Mouse (Mus musculus) limb, embryonic 10.5 days (tissue): Measurements from ENCODE around the gene Ift43. TPM values are rescaled to one million over a fixed set of nuclear protein-coding genes. Genes with fewer than 3 reads are reported as not detected.

Experiments
- DNase-seq: peaks from one replicate; pipeline ENCODE4 v3.0.0-alpha.2; 2017; ENCODE audit warnings: low spot score
- H3K27ac ChIP-seq: fragments of 300-500 bp; sonication (generic); 2 replicates; pipeline ENCODE4 v1.5.1; 2016; ENCODE audit warnings: mild to moderate bottlenecking
- H3K27me3 ChIP-seq: fragments of 300-500 bp; sonication (generic); 2 replicates; pipeline ENCODE4 v1.6.1; 2016; ENCODE audit warnings: low read depth, mild to moderate bottlenecking; ENCODE audit not compliant: poor library complexity, severe bottlenecking
- H3K36me3 ChIP-seq: fragments of 300-500 bp; sonication (generic); 2 replicates; pipeline ENCODE4 v1.6.1; 2016; ENCODE audit warnings: mild to moderate bottlenecking, moderate library complexity
- H3K4me1 ChIP-seq: fragments of 300-500 bp; sonication (generic); 2 replicates; pipeline ENCODE4 v1.6.1; 2016
- H3K4me3 ChIP-seq: fragments of 300-500 bp; sonication (generic); 2 replicates; pipeline ENCODE4 v1.5.1; 2016; ENCODE audit warnings: mild to moderate bottlenecking, moderate library complexity
- H3K9me3 ChIP-seq: fragments of 300-500 bp; sonication (generic); replicated peaks from 2 replicates; pipeline ENCODE4 v1.6.1; 2016; ENCODE audit warnings: mild to moderate bottlenecking
- WGBS: fragments of 180-500 bp; shearing (Covaris S2); methylation state at CpG from one replicate; pipeline ENCODE4 v1.1.7; 2016; 5-methylcytosine and 5-hydroxymethylcytosine counted together
- polyA plus RNA-seq: library from polyadenylated mRNA; unstranded; fragments of >200 nt; fragmentation: Nextera tagmentation; extraction: Ambion mirVana; gene quantifications from 2 replicates; pipeline ENCODE4 v1.2.1, GENCODE M21; 2016

Ift43 gene
- polyA plus RNA-seq, 1 experiment from 2014 or later = 71.6 TPM

DNA sequence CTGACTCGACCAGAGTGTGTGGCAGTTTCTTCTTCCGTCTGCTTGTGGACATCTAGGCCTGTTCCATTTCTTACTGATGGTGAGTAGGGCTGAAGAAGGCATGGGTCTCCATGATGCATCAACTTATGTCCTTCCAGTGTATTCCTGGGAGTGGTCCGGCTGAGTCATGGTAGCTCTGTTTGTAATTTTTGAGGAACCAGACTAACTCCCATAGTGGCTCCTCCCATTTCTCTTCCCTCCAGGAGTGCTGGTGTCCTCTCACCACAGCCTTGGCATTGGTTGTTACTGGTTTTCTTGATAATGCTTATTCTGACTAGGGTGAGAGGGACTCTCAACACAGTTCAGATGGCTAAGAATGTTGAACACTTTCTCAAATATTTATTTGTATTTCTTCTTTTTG, 63.9 kb downstream of the Ift43 start:
- WGBS = 89% methylated on average over 3 of the region's 3 CpGs
- H3K4me1 ChIP-seq = peaks cover 7% of the 10 kb centered on the region; the same call in 1 of the 2 replicates

DNA sequence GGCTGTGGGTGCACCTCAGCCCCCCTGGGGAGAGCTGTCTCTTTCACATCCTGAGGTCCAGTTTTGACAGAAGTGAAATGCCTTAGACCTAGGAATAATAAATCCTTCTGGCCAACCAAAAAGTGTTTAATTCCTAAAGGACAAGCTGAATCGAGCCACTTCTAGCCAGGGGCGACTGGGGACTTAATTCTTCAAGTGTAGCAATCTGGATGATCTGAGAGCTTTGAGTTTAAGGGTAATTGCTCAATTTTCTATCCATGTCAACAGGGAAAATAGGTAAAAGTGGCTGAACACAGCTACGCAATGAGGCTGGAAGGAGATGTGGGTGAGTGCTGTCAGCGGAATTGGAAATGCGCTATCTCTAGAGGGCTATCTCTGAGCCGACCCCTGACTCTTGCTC, 65.9 kb downstream of the Ift43 start:
- Histone ChIP-seq H3K4me1 (peaks cover 22% of the 10 kb centered on the region), H3K27ac (no peak overlapping the region), H3K4me3 (no peak overlapping the region), H3K9me3 (no peaks in the 10 kb centered on the region), H3K27me3 (no peaks in the 10 kb centered on the region), H3K36me3 (0 out of 2 replicates have a peak, but pooled peaks cover 7% of the 10 kb centered on the region)
- no peak for DNase-seq
- 87% methylated on average over 6 of the region's 6 CpGs for WGBS

More for the DNA sequence above, 63.9 kb downstream of the Ift43 start:
- H3K4me3 ChIP-seq = no peak overlapping the region
- H3K36me3 ChIP-seq = 0 out of 2 replicates have a peak, but pooled peaks cover 7% of the 10 kb centered on the region
- H3K27ac ChIP-seq = no peak overlapping the region
- H3K27me3 ChIP-seq = no peaks in the 10 kb centered on the region
- no peak for DNase-seq
- H3K9me3 ChIP-seq = no peaks in the 10 kb centered on the region

- Histone ChIP-seq H3K9me3 (no peaks in the 10 kb centered on the region), H3K27me3 (no peaks in the 10 kb centered on the region), H3K4me3 (no peak overlapping the region), H3K36me3 (0 out of 2 replicates have a peak, but pooled peaks cover 7% of the 10 kb centered on the region), H3K27ac (no peak overlapping the region), H3K4me1 (peaks cover 22% of the 10 kb centered on the region)
- no peak for DNase-seq
- WGBS = 88% methylated on average over 6 of the region's 6 CpGs
These were observed 66.7 kb downstream of the Ift43 start for GRCm38 (mm10) chr12:86149087-86149486.

- no peak overlapping the region for H3K27ac ChIP-seq
- H3K4me3 ChIP-seq = no peak overlapping the region
- WGBS = 38% methylated on average over 12 of the region's 12 CpGs
These were observed 69.6 kb downstream of the Ift43 start for GRCm38 (mm10) chr12:86151941-86152340.

GRCm38 (mm10) chr12:86153213-86153957, 71.0 kb downstream of the Ift43 start:
- no peaks in the 10 kb centered on the region for H3K27me3 ChIP-seq
- DNase-seq = no peak
- WGBS = 80% methylated on average over 12 of the region's 12 CpGs
- no peaks in the 10 kb centered on the region for H3K9me3 ChIP-seq
- H3K27ac ChIP-seq = peak overlapping the region; percentile 10; the same call in 1 of the 2 replicates
- H3K36me3 ChIP-seq = no peaks in the 10 kb centered on the region
- H3K4me1 ChIP-seq = peaks cover 41% of the 10 kb centered on the region
- H3K4me3 ChIP-seq = no peak overlapping the region

More at GRCm38 (mm10) chr12:86151941-86152340, 69.6 kb downstream of the Ift43 start:
- Histone ChIP-seq H3K27me3 (no peaks in the 10 kb centered on the region), H3K9me3 (no peaks in the 10 kb centered on the region), H3K36me3 (0 out of 2 replicates have a peak, but pooled peaks cover 3% of the 10 kb centered on the region), H3K4me1 (peaks cover 28% of the 10 kb centered on the region)
- no peak for DNase-seq

GRCm38 (mm10) chr12:86155176-86155575, 72.8 kb downstream of the Ift43 start:
- H3K36me3 ChIP-seq = no peaks in the 10 kb centered on the region
- no peaks in the 10 kb centered on the region for H3K9me3 ChIP-seq
- WGBS = 96% methylated on average over 8 of the region's 8 CpGs
- H3K27me3 ChIP-seq = no peaks in the 10 kb centered on the region
- no peak overlapping the region for H3K4me3 ChIP-seq
- H3K27ac ChIP-seq = no peak overlapping the region
- H3K4me1 ChIP-seq = peaks cover 50% of the 10 kb centered on the region
- DNase-seq = no peak

DNA sequence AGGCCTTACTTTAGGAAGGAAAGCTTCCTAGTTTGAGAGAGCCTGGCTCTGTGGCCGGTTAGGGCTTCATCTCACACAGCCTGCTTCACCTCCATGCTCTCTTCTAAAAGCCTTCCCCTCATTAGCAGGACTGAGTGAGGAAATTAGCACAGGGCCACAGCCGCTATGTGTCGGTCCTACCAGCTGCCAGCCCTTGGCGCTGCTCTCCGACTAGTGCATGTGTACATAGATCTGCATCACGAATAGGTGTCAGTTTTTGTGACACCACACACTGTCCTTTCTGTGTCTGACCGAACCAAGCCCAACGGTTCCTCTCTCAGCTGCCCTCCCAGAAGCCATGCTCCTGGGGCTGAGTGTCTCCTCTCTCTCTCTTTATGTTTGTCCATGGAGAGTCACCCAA, 74.8 kb downstream of the Ift43 start:
- Histone ChIP-seq H3K4me3 (no peak overlapping the region), H3K9me3 (no peaks in the 10 kb centered on the region), H3K36me3 (peaks cover 13% of the 10 kb centered on the region), H3K4me1 (peaks cover 43% of the 10 kb centered on the region), H3K27ac (peak overlapping the region; percentile 76), H3K27me3 (no peaks in the 10 kb centered on the region)
- no peak for DNase-seq
- 92% methylated on average over 8 of the region's 8 CpGs for WGBS

DNA sequence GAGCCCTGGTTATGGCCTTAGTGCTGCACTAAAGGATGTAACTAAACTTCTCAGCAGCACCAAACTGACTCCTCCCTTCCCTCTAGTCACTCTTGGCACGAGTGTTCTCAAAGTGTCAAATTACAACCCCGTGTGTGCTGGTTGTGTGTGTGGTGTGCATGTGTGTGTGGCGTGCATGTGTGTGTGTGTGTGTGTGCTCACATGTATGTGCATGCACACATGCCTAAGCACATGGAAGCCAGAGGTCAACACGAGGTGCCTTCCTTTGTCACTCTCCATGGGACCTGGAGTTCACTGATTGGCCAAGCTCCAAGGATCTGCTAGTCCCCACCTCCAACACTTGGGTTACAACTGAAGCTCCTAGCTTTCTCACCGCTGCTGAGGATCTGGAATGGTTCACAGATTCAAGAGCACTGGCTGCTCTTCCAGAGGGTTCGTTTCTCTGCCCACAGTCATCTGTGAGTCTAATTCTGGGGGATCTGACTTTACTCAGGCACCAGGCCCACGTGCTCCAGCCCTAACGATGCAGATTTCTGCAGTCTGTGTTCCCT, 75.6 kb downstream of the Ift43 start:
- H3K9me3 ChIP-seq = no peaks in the 10 kb centered on the region
- peak; percentile 63 for DNase-seq
- H3K27me3 ChIP-seq = no peaks in the 10 kb centered on the region
- H3K27ac ChIP-seq = peak overlapping the region; percentile 76
- H3K36me3 ChIP-seq = peaks cover 13% of the 10 kb centered on the region
- peaks cover 43% of the 10 kb centered on the region for H3K4me1 ChIP-seq
- H3K4me3 ChIP-seq = no peak overlapping the region
- WGBS = 18% methylated on average over 8 of the region's 8 CpGs

- no peak for DNase-seq
- peaks cover 13% of the 10 kb centered on the region for H3K36me3 ChIP-seq
- peak overlapping the region; percentile 76 for H3K27ac ChIP-seq
- 86% methylated on average over 20 of the region's 20 CpGs for WGBS
- no peaks in the 10 kb centered on the region for H3K9me3 ChIP-seq
- no peak overlapping the region for H3K4me3 ChIP-seq
- peaks cover 44% of the 10 kb centered on the region for H3K4me1 ChIP-seq
- no peaks in the 10 kb centered on the region for H3K27me3 ChIP-seq
These were observed 76.5 kb downstream of the Ift43 start for GRCm38 (mm10) chr12:86158689-86159483.

- H3K36me3 ChIP-seq = peaks cover 13% of the 10 kb centered on the region
- no peak overlapping the region for H3K4me3 ChIP-seq
- 0 out of 2 replicates have a peak overlapping the region, but pooled peaks have one; percentile 21 for H3K27ac ChIP-seq
- DNase-seq = no peak
- peaks cover 59% of the 10 kb centered on the region for H3K4me1 ChIP-seq
- no peaks in the 10 kb centered on the region for H3K27me3 ChIP-seq
- WGBS = 92% methylated on average over 6 of the region's 6 CpGs
- no peaks in the 10 kb centered on the region for H3K9me3 ChIP-seq
These were observed 79.1 kb downstream of the Ift43 start for GRCm38 (mm10) chr12:86161436-86161835.

DNA sequence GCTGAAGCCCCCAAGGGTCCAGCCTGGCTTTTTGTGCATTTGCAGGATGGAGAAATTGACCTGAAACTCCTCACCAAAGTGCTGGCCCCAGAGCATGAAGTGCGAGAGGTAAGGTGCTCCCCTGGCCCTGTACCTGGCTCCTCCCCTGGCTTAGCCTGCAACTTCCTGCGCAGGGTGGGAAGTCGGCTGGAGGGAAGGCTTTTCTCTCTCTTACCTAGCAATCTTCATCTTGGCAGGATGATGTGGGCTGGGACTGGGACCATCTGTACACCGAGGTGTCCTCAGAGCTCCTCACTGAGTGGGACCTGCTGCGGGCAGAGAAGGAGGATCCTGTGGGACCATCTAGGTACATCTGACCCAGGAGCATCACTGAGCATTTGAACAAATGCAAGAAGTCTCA, 79.6 kb downstream of the Ift43 start:
- no peak for DNase-seq
- no peak overlapping the region for H3K4me3 ChIP-seq
- no peaks in the 10 kb centered on the region for H3K27me3 ChIP-seq
- WGBS = 89% methylated on average over 5 of the region's 5 CpGs
- peak overlapping the region; percentile 21; the same call in 1 of the 2 replicates for H3K27ac ChIP-seq
- peaks cover 64% of the 10 kb centered on the region for H3K4me1 ChIP-seq
- H3K36me3 ChIP-seq = peaks cover 13% of the 10 kb centered on the region
- H3K9me3 ChIP-seq = no peaks in the 10 kb centered on the region

- 38% methylated on average over 12 of the region's 12 CpGs for whole genome bisulfite sequencing
These were observed 80.8 kb downstream of the Ift43 start for GRCm38 (mm10) chr12:86162890-86163816.

More at GRCm38 (mm10) chr12:86162890-86163816, 80.8 kb downstream of the Ift43 start:
- Histone ChIP-seq H3K4me3 (no peak overlapping the region), H3K27me3 (0 out of 2 replicates have a peak, but pooled peaks cover 3% of the 10 kb centered on the region), H3K9me3 (no peaks in the 10 kb centered on the region), H3K36me3 (peaks cover 13% of the 10 kb centered on the region), H3K27ac (peak overlapping the region; percentile 59), H3K4me1 (peaks cover 65% of the 10 kb centered on the region)
- DNase-seq = no peak
